Mouse (Mus musculus) Patski (cell line): ENCODE measurements around the gene Scn4a. TPM values are rescaled to one million over a fixed set of nuclear protein-coding genes. Genes with fewer than 3 reads are reported as not detected.
"Not testable (repeated sequence)": the region's sequence is repeated elsewhere in the genome, so short reads cannot be mapped to it uniquely, and the experiment has no call there.

ENCODE experiments used
- ATAC-seq: fragments of 100-300 bp; one replicate; pipeline ENCODE4 v1.8.0; 2021
- CTCF ChIA-PET: fragments of 350-600 bp; sonication (Branson Sonifier 250); formaldehyde crosslinking; loops from one replicate; lab custom pipeline; 2022; ENCODE audit warnings: inconsistent platforms; lab: Charles Lee
- POLR2A ChIA-PET: fragments of 350-600 bp; sonication (Branson Sonifier 250); formaldehyde crosslinking; loops from one replicate; lab custom pipeline; 2022; ENCODE audit warnings: antibody characterized with exemption, inconsistent platforms; lab: Charles Lee
- DNase-seq: peaks from one replicate; pipeline ENCODE4 v3.0.0-alpha.2; 2011; ENCODE audit warnings: low read depth, low spot score
- H3K27me3 ChIP-seq: fragments of 371-371 bp; one replicate; pipeline ENCODE4 v1.5.1; 2021
- CTCF ChIP-seq: fragments of 100-300 bp; IDR thresholded peaks from one replicate; pipeline ENCODE4 v1.5.1; 2021
- in situ Hi-C: fragments of 300-500 bp; cut with MboI; formaldehyde crosslinking; loops from 3 replicates; pipeline ENCODE4 v1.11.1; 2018; ENCODE audit warnings: low pct_unique_long_range_greater_than_20kb, mixed read lengths
- polyA plus RNA-seq: library from polyadenylated mRNA; unstranded; gene quantifications from one replicate; pipeline ENCODE4 v1.2.3, GENCODE M21; 2021

Scn4a gene
- polyA plus RNA-seq, 1 experiment from 2014 or later: 0.08 TPM

DNA sequence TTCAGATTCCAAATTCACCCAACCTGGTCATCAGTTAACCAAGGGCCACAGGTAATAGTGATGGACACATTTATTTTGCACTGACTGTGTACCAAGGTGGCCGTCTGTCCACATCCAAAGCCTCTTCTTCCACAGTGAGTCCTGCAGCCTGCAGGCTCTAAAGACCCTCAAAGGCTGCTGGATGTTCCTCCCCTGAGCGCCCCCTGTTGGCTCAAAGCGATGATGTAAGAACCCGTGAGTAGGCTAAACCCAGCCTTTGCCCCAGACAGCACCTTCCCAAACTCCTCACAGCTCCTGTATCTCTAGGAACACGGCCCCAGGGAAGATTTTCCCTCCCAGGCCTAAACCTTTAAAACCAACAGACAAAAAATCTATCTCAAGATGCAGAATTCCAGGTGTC, 6.3 kb upstream of the Scn4a start:
- H3K27me3 ChIP-seq: peaks cover 8% of the 10 kb centered on the region
- TF ChIP-seq CTCF: no peak
- CTCF ChIA-PET: interaction anchor here (1.1 to 1.3 kb wide), 2 partner anchors 30 to 34 kb away, joined by 3 read pairs; no protein-coding TSS in a partner anchor
- no peak for DNase-seq
- POLR2A ChIA-PET: no interaction called here
- ATAC-seq: no peak
- in situ Hi-C loops: no loop called here

DNA sequence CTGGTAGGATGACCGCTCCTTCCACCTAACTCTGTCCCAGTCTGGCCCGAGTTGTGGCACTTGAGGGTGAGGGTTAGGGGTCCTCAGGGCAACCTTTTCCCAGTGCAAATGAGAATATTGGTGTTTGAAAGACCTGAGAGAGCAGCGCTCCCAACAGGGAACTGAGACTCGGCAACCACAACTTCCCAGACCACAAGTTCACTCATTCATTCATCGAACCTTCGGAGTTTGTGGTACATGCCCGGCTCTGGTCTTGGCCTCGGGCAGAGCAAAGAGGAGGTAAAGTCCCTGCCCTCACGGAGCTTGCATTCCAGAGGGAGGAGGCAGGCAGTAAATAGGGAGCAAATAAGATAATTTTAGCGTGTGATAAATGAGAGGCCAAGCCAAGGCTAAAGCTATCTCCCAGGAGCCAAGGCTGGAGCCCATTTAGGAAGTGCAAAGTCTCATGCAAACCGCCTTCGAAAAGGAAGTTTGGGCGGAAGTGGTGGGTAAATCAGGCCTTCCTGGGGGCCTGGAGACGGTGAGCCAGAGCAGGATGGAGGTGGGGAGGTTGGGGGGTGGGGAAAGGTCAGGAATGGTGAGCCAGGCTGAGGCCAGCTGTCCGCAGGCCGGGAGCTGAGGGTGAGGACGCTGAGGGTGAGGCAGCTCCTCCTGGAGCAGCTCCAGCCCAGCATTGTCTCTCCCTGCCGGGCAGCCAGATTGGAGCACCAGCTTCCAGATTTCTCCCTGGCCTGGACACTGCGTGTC, 2.5 kb upstream of the Scn4a start:
- POLR2A ChIA-PET: no interaction called here
- CTCF ChIA-PET: interaction anchor here (3.2 kb wide), 1 partner anchor 11 kb away, joined by 11 read pairs; no protein-coding TSS in a partner anchor

DNA sequence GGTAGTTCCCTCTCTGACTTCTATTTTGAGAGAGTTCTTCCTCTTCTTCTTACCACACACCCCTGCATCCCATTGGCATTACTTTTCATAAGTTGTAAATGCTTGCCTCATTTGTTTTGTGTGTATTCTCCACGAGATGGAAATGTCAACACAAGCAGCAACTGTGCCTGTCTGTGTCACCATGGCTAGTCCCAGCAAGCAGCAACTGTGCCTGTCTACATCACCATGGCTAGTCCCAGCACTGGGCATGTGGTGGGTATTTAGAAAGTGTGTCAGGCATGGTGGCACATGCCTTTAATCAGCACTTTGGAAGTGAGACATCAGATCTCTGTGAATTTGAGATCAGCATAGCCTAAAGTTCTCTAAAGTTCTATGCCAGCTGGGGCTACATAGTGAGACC, 1.1 kb upstream of the Scn4a start:
- DNase-seq: no peak
- CTCF ChIA-PET: no interaction called here
- H3K27me3 ChIP-seq: peaks cover 12% of the 10 kb centered on the region
- POLR2A ChIA-PET: no interaction called here
- in situ Hi-C loops: no loop called here
- no peak for ATAC-seq
- TF ChIP-seq CTCF: no peak

More for the DNA sequence above, 2.5 kb upstream of the Scn4a start:
- ATAC-seq: no peak
- in situ Hi-C loops: no loop called here
- TF ChIP-seq CTCF: no peak
- H3K27me3 ChIP-seq: peaks cover 12% of the 10 kb centered on the region
- DNase-seq: no peak

DNA sequence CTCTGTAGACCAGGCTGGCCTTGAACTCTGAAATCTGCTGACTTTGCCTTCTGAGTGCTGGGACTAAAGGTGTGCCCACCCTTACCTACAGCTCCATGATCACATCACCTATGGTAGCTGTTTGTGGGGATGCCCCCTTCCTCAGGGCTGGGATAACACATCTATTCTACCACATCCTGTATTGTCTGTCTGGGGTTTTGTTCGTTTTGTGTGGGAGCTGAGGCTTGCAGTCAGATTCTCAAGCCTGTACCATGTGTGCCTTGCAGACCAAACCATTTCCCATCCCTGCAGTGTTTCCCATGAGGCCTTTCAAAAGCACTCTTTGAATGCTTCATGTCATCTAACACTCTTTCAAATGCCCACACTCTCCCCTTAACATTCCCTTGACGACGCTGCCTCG, 1.1 kb downstream of the Scn4a start:
- in situ Hi-C loops: no loop called here
- ATAC-seq: no peak
- no peak for TF ChIP-seq CTCF

DNA sequence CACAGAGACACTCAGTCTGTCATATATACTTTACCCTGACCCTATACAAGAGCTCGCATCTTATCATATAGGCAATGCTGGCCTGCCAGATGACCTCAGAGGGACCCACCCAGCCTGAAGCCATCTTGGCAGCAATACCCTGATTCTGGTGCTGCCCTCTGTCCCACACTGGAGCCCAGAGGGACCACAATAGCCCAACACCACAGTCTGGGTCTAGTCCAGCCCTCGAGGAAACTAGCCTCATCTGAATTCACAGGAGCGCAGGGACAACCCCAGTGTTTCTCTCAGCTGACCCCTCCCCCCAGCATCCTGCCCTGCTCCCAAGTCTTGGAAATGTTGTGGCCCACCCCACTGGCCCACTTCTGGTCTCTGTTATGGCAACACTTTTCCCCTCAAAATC, 1.8 kb downstream of the Scn4a start:
- POLR2A ChIA-PET: no interaction called here
- peaks cover 9% of the 10 kb centered on the region for H3K27me3 ChIP-seq
- no peak for TF ChIP-seq CTCF
- in situ Hi-C loops: no loop called here
- DNase-seq: no peak
- no peak for ATAC-seq
- CTCF ChIA-PET: interaction anchor here (1.0 kb wide), 1 partner anchor 15 kb away, joined by 4 read pairs; no protein-coding TSS in a partner anchor

More for the DNA sequence above, 1.1 kb downstream of the Scn4a start:
- ChIA-PET CTCF (no interaction called here), POLR2A (interaction anchor here (1.0 kb wide), 1 partner anchor 15 kb away, joined by 3 read pairs; no protein-coding TSS in a partner anchor)
- H3K27me3 ChIP-seq: peaks cover 12% of the 10 kb centered on the region
- no peak for DNase-seq

DNA sequence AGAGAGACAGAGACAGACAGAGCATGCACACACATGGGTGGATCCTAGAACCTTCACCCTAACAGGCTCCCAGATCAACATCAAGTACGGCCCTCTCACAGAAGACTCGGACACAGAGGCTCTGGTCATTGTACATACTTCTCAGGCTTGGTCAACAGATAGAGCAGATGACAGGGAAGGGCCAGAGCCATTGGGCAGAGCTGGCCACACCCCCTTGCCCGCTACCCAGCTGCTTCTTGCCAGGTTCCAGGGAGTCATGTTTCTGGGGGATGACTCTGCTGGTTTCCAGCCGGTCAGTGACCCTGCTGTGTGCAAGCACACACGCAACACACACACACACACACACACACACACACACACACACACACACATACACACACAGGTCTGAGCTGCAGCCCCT, 2.2 kb downstream of the Scn4a start:
- POLR2A ChIA-PET: no interaction called here

DNA sequence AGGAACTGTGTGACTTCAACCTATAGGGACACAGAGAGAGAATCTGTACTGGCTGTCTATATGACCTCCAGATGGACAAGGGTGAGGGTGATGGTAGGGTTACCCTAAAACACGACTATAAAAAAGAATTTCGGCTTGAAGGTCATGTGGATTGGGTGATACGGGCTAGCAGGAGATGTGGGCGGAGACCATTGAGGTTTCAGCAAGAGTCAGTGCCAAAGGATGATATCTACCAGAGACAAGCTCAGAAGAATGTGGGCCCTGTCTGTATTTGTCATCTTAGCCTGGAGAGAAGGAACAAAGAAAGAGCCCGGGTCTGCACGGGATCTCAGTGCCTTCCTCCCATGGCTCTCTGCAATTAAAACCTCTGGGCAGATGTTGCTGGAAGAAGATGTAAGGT, 3.3 kb downstream of the Scn4a start:
- ATAC-seq (no peak), DNase-seq (no peak)
- in situ Hi-C loops: no loop called here
- ChIA-PET POLR2A (no interaction called here), CTCF (no interaction called here)
- TF ChIP-seq CTCF: no peak
- peaks cover 15% of the 10 kb centered on the region for H3K27me3 ChIP-seq

More for the DNA sequence above, 2.2 kb downstream of the Scn4a start:
- peaks cover 5% of the 10 kb centered on the region for H3K27me3 ChIP-seq
- CTCF ChIA-PET: interaction anchor here (1.0 kb wide), 1 partner anchor 16 kb away, joined by 4 read pairs; no protein-coding TSS in a partner anchor
- TF ChIP-seq CTCF: no peak
- in situ Hi-C loops: no loop called here
- ATAC-seq: no peak
- no peak for DNase-seq

DNA sequence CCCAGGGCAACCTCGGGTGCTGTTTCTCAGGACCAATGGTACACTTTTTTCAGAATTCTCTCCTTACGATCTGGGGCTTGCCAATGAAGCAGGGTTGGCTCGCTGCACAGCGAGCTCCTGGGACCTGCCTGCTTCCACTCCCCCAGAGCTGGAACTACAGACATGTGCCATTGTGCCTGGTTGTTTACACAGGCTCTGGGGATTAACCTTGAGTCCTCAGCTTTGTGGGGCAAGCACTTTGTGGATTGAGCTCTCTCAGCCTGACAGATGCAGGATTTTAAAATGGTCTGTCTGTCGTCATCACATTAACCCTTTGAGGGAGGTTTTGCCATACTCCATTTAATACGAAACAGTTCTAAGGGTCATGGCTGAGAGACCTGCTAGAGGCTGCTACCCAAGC, 8.2 kb downstream of the Scn4a start:
- TF ChIP-seq CTCF: no peak
- H3K27me3 ChIP-seq: peaks cover 11% of the 10 kb centered on the region
- ATAC-seq: no peak
- CTCF ChIA-PET: interaction anchor here (1.0 to 1.7 kb wide), 3 partner anchors 15 to 34 kb away, joined by 3 to 4 read pairs (median 4); no protein-coding TSS in a partner anchor
- no peak for DNase-seq
- POLR2A ChIA-PET: no interaction called here
- in situ Hi-C loops: no loop called here

DNA sequence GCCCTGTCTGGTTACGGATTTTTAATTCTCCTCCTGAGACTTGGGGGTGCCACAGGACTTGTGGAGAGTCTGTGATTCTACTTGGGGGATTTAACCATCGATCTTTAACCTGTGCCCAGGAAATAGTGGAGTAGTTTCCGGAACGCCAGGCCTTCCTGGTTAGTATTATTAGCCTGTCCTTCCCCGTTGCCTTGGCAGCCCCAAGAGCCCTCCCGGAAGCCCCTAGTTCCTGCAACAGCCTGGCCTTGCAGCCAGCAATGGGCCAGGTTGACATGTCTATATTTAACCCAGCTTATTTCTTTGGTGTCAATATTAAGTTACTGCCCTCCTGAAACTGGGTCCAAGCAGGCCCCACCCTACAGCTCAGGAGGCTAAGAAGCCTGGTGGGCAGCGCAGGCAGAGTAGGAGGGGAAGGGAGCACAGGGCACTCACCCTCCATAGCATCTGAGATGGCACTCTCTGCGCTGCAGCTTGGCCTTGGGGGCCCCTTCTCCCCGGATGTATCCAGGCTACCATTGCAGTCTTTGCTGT, 12.0 kb downstream of the Scn4a start:
- in situ Hi-C loops: no loop called here
- no peak for DNase-seq
- TF ChIP-seq CTCF: no peak
- POLR2A ChIA-PET: no interaction called here
- no peak for ATAC-seq
- H3K27me3 ChIP-seq: peaks cover 11% of the 10 kb centered on the region
- CTCF ChIA-PET: no interaction called here

DNA sequence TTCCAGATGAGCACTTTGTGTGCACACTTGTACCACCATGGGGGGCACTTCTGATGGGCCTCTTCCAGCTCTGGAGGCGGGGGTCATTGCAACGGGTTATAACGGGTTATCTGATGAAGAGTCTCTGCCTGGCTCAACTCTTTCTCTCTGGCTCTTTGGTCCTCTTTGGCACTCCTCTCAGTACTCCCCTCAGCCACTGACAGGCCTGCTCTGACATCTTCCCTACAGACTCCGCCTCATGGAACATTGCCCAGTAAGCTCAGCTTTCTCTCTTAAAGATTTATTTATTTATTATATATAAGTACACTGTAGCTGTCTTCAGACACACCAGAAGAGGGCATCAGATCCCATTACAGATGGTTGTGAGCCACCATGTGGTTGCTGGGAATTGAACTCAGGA, 13.8 kb downstream of the Scn4a start:
- DNase-seq, in situ Hi-C loops: not testable (repeated sequence)

DNA sequence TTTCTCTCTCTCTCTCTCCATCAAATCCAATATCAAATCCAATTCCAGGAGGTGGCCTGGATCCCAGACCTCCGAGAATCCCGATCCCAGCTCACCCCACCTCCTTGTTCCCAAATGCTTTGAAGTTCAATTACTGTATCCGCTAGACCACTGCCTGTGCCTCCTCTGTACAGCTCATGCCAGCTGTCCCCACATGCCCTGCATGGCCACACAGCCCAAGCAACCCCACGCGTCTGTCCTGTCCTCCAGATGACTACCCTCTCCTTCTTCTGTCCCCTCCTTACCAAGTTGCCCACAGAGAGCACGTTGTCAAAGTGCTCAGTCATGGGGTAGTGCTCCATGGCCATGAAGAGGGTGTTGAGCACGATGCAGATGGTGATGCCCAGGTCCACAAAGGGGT, 14.2 kb downstream of the Scn4a start:
- ATAC-seq: no peak
- POLR2A ChIA-PET: no interaction called here

More for the DNA sequence above, 13.8 kb downstream of the Scn4a start:
- CTCF ChIA-PET, ATAC-seq, H3K27me3 ChIP-seq, POLR2A ChIA-PET: not testable (repeated sequence)

More for the DNA sequence above, 14.2 kb downstream of the Scn4a start:
- CTCF ChIA-PET: no interaction called here
- no peak for TF ChIP-seq CTCF
- no peaks in the 10 kb centered on the region for H3K27me3 ChIP-seq
- in situ Hi-C loops: no loop called here
- no peak for DNase-seq
